Mouse (Mus musculus) heart, embryonic 15.5 days (tissue): Measurements from ENCODE around the gene Sec14l2. TPM values are rescaled to one million over a fixed set of nuclear protein-coding genes. Genes with fewer than 3 reads are reported as not detected.
A peak's percentile ranks its signal among the peaks of the same experiment; 100 is the strongest.
"Not testable (repeated sequence)": the region's sequence is repeated elsewhere in the genome, so short reads cannot be mapped to it uniquely, and the experiment has no call there.

Source experiments
- ATAC-seq: fragments of 200-750 bp; cut with Nextera tagmentation; replicated peaks from 2 replicates; pipeline ENCODE4 v1.8.0; 2017; ENCODE audit warnings: low read depth, moderate TSS enrichment; ENCODE audit not compliant: insufficient number of reproducible peaks, insufficient read depth, low FRiP score
- H3K27ac ChIP-seq: fragments of 300-500 bp; sonication (generic); 2 replicates; pipeline ENCODE4 v1.5.1; 2015; ENCODE audit warnings: mild to moderate bottlenecking, inconsistent platforms
- H3K27me3 ChIP-seq: fragments of 300-500 bp; sonication (generic); 2 replicates; pipeline ENCODE4 v1.6.1; 2015; ENCODE audit warnings: inconsistent platforms
- H3K36me3 ChIP-seq: fragments of 300-500 bp; sonication (generic); 2 replicates; pipeline ENCODE4 v1.6.1; 2015; ENCODE audit warnings: mild to moderate bottlenecking, inconsistent platforms
- H3K4me1 ChIP-seq: fragments of 300-500 bp; sonication (generic); replicated peaks from 2 replicates; pipeline ENCODE4 v1.6.1; 2015; ENCODE audit warnings: inconsistent platforms
- H3K4me2 ChIP-seq: fragments of 300-500 bp; sonication (generic); 2 replicates; pipeline ENCODE4 v1.6.1; 2015; ENCODE audit warnings: inconsistent platforms, mild to moderate bottlenecking, moderate library complexity
- H3K4me3 ChIP-seq: fragments of 300-500 bp; sonication (generic); 2 replicates; pipeline ENCODE4 v1.5.1; 2015; ENCODE audit warnings: mild to moderate bottlenecking, inconsistent platforms
- H3K9ac ChIP-seq: fragments of 300-500 bp; sonication (generic); 2 replicates; pipeline ENCODE4 v1.6.1; 2015; ENCODE audit warnings: mild to moderate bottlenecking, inconsistent platforms
- H3K9me3 ChIP-seq: fragments of 300-500 bp; sonication (generic); replicated peaks from 2 replicates; pipeline ENCODE4 v1.6.1; 2016; ENCODE audit warnings: inconsistent platforms
- WGBS: fragments of 180-500 bp; shearing (Covaris S2); methylation state at CpG from one replicate; pipeline ENCODE4 v1.1.7; 2015; ENCODE audit warnings: mixed read lengths; 5-methylcytosine and 5-hydroxymethylcytosine counted together
- polyA plus RNA-seq: library from polyadenylated mRNA; unstranded; fragments of >200 nt; fragmentation: Nextera tagmentation; extraction: Ambion mirVana; gene quantifications from 2 replicates; pipeline ENCODE4 v1.2.1, GENCODE M21; 2015

The Sec14l2 gene
- polyA plus RNA-seq, 1 experiment from 2014 or later: 0.78 TPM

- H3K9me3 ChIP-seq: no peaks in the 10 kb centered on the region
- H3K27me3 ChIP-seq: no peaks in the 10 kb centered on the region
- no peaks in the 10 kb centered on the region for H3K4me1 ChIP-seq
- H3K36me3 ChIP-seq: 0 out of 2 replicates have a peak, but pooled peaks cover 11% of the 10 kb centered on the region
- H3K4me2 ChIP-seq: no peak overlapping the region
- H3K27ac ChIP-seq: no peak overlapping the region
- H3K4me3 ChIP-seq: no peak overlapping the region
- 81% methylated on average over 5 of the region's 5 CpGs for WGBS
- no peak for ATAC-seq
- H3K9ac ChIP-seq: no peak overlapping the region
Measured at GRCm38 (mm10) chr11:4148120-4148519, 24.9 kb upstream of the Sec14l2 start.

GRCm38 (mm10) chr11:4147098-4147497, 23.9 kb upstream of the Sec14l2 start:
- no peaks in the 10 kb centered on the region for H3K9me3 ChIP-seq
- H3K9ac ChIP-seq: no peak overlapping the region
- H3K4me1 ChIP-seq: no peaks in the 10 kb centered on the region
- no peak overlapping the region for H3K4me2 ChIP-seq
- no peak overlapping the region for H3K27ac ChIP-seq
- no peak for ATAC-seq
- H3K36me3 ChIP-seq: peaks cover 17% of the 10 kb centered on the region
- H3K27me3 ChIP-seq: no peaks in the 10 kb centered on the region
- H3K4me3 ChIP-seq: no peak overlapping the region
- WGBS: 75% methylated on average over 10 of the region's 10 CpGs

- Histone ChIP-seq H3K4me1 (no peaks in the 10 kb centered on the region), H3K36me3 (peaks cover 22% of the 10 kb centered on the region), H3K4me3 (no peak overlapping the region), H3K4me2 (no peak overlapping the region), H3K27ac (no peak overlapping the region), H3K27me3 (no peaks in the 10 kb centered on the region), H3K9me3 (no peaks in the 10 kb centered on the region), H3K9ac (no peak overlapping the region)
- WGBS: 67% methylated on average over 6 of the region's 6 CpGs
- no peak for ATAC-seq
Measured at GRCm38 (mm10) chr11:4146381-4146780, 23.2 kb upstream of the Sec14l2 start.

GRCm38 (mm10) chr11:4143281-4144062, 20.3 kb upstream of the Sec14l2 start:
- Histone ChIP-seq H3K4me3 (no peak overlapping the region), H3K4me1 (no peaks in the 10 kb centered on the region), H3K36me3 (peaks cover 40% of the 10 kb centered on the region), H3K4me2 (no peak overlapping the region), H3K9ac (no peak overlapping the region), H3K27ac (no peak overlapping the region), H3K9me3 (no peaks in the 10 kb centered on the region), H3K27me3 (no peaks in the 10 kb centered on the region)
- 84% methylated on average over 21 of the region's 21 CpGs for WGBS
- no peak for ATAC-seq

- Histone ChIP-seq H3K9ac (no peak overlapping the region), H3K27me3 (no peaks in the 10 kb centered on the region), H3K9me3 (no peaks in the 10 kb centered on the region), H3K36me3 (peaks cover 44% of the 10 kb centered on the region), H3K4me2 (no peak overlapping the region), H3K4me3 (no peak overlapping the region), H3K27ac (no peak overlapping the region), H3K4me1 (no peaks in the 10 kb centered on the region)
- WGBS: 84% methylated on average over 4 of the region's 4 CpGs
- no peak for ATAC-seq
Measured at GRCm38 (mm10) chr11:4142352-4142751, 19.1 kb upstream of the Sec14l2 start.

- Histone ChIP-seq H3K36me3 (peaks cover 46% of the 10 kb centered on the region), H3K27ac (no peak overlapping the region), H3K4me2 (no peak overlapping the region), H3K4me1 (peaks cover under 1% of the 10 kb centered on the region; the same call in 1 of the 2 replicates), H3K9ac (no peak overlapping the region), H3K4me3 (no peak overlapping the region), H3K27me3 (no peaks in the 10 kb centered on the region), H3K9me3 (no peaks in the 10 kb centered on the region)
- ATAC-seq: no peak
Measured at GRCm38 (mm10) chr11:4141505-4141904, 18.3 kb upstream of the Sec14l2 start.

GRCm38 (mm10) chr11:4138964-4139363, 15.7 kb upstream of the Sec14l2 start:
- H3K27me3 ChIP-seq: no peaks in the 10 kb centered on the region
- H3K4me3 ChIP-seq: no peak overlapping the region
- no peak for ATAC-seq
- no peak overlapping the region for H3K9ac ChIP-seq
- H3K4me2 ChIP-seq: no peak overlapping the region
- H3K36me3 ChIP-seq: peaks cover 43% of the 10 kb centered on the region
- WGBS: 68% methylated on average over 2 of the region's 2 CpGs
- H3K4me1 ChIP-seq: peaks cover 12% of the 10 kb centered on the region
- H3K27ac ChIP-seq: no peak overlapping the region
- H3K9me3 ChIP-seq: no peaks in the 10 kb centered on the region

- WGBS: 2% methylated on average over 65 of the region's 66 CpGs
- Histone ChIP-seq H3K9me3 (0 out of 2 replicates have a peak, but pooled peaks cover 3% of the 10 kb centered on the region), H3K27ac (peak within 1 kb of the TSS; percentile 80), H3K36me3 (peaks cover 18% of the 10 kb centered on the region), H3K9ac (peak within 1 kb of the TSS; percentile 90), H3K4me1 (peaks cover 12% of the 10 kb centered on the region), H3K4me2 (peak within 1 kb of the TSS; percentile 75), H3K27me3 (no peaks in the 10 kb centered on the region), H3K4me3 (peak within 1 kb of the TSS; percentile 82)
- ATAC-seq: peak; percentile 92
Measured at GRCm38 (mm10) chr11:4134986-4135935, 12.0 kb upstream of the Sec14l2 start, which contains the start of gene Rnf215. Gene Rnf215 (plus strand): TSS chr11:4135202.

GRCm38 (mm10) chr11:4134400-4134799, 11.2 kb upstream of the Sec14l2 start:
- Histone ChIP-seq H3K27ac (no peak overlapping the region), H3K9ac (0 out of 2 replicates have a peak overlapping the region, but pooled peaks have one; percentile 90), H3K4me2 (peak overlapping the region; percentile 75; the same call in 1 of the 2 replicates), H3K4me1 (peaks cover 12% of the 10 kb centered on the region), H3K36me3 (peaks cover 10% of the 10 kb centered on the region; the same call in 1 of the 2 replicates), H3K4me3 (peak overlapping the region; percentile 82), H3K27me3 (no peaks in the 10 kb centered on the region), H3K9me3 (0 out of 2 replicates have a peak, but pooled peaks cover 3% of the 10 kb centered on the region)
- no peak for ATAC-seq
- WGBS: 59% methylated on average over 6 of the region's 6 CpGs

GRCm38 (mm10) chr11:4133450-4133849, 10.2 kb upstream of the Sec14l2 start:
- H3K4me1 ChIP-seq: peaks cover 12% of the 10 kb centered on the region
- no peaks in the 10 kb centered on the region for H3K27me3 ChIP-seq
- peaks cover 6% of the 10 kb centered on the region; the same call in 1 of the 2 replicates for H3K36me3 ChIP-seq
- no peak overlapping the region for H3K27ac ChIP-seq
- H3K4me3 ChIP-seq: no peak overlapping the region
- no peak overlapping the region for H3K9ac ChIP-seq
- H3K9me3 ChIP-seq: 0 out of 2 replicates have a peak, but pooled peaks cover 3% of the 10 kb centered on the region
- no peak for ATAC-seq
- 61% methylated on average over 3 of the region's 3 CpGs for WGBS
- H3K4me2 ChIP-seq: no peak overlapping the region

- not testable (repeated sequence) for H3K27ac ChIP-seq, H3K4me1 ChIP-seq, H3K9ac ChIP-seq, H3K9me3 ChIP-seq, H3K27me3 ChIP-seq, H3K4me2 ChIP-seq, H3K36me3 ChIP-seq, ATAC-seq, H3K4me3 ChIP-seq
- 84% methylated on average over 4 of the region's 4 CpGs for WGBS
Measured at GRCm38 (mm10) chr11:4128461-4128860, 5.2 kb upstream of the Sec14l2 start.
